Mouse (Mus musculus) spleen, adult 2 months (tissue): ENCODE measurements around the gene Fmr1nb. TPM values are rescaled to one million over a fixed set of nuclear protein-coding genes. Genes with fewer than 3 reads are reported as not detected.
"Not testable (repeated sequence)": the region's sequence is repeated elsewhere in the genome, so short reads cannot be mapped to it uniquely, and the experiment has no call there.

ENCODE experiments used
- DNase-seq, 2 experiments: peaks; one replicate each; pipeline versions ENCODE4 v3.0.0 to v3.0.0-alpha.2; 2012 to 2021; ENCODE audit warnings: low spot score in 2 of 2, low read depth in 1 of 2
- H3K27ac ChIP-seq: fragments of 200-500 bp; 2 replicates; pipeline ENCODE4 v1.5.1; 2012; ENCODE audit warnings: low read length, inconsistent platforms; ENCODE audit not compliant: insufficient read depth
- H3K27me3 ChIP-seq: fragments of 200-500 bp; 2 replicates; pipeline ENCODE4 v1.6.1; 2012; ENCODE audit warnings: mild to moderate bottlenecking, moderate library complexity, low read length, inconsistent platforms; ENCODE audit not compliant: control insufficient read depth, insufficient read depth
- H3K36me3 ChIP-seq: fragments of 200-500 bp; 2 replicates; pipeline ENCODE4 v1.6.1; 2012; ENCODE audit warnings: mild to moderate bottlenecking, low read length, inconsistent platforms; ENCODE audit not compliant: control insufficient read depth, insufficient read depth
- H3K4me1 ChIP-seq: fragments of 200-500 bp; 2 replicates; pipeline ENCODE4 v1.6.1; 2011; ENCODE audit warnings: inconsistent platforms; ENCODE audit not compliant: control insufficient read depth, insufficient read depth, insufficient read length
- H3K4me3 ChIP-seq: fragments of 200-500 bp; 2 replicates; pipeline ENCODE4 v1.5.1; 2011; ENCODE audit warnings: mild to moderate bottlenecking, inconsistent platforms; ENCODE audit not compliant: insufficient read depth, insufficient read length; ENCODE audit errors: extremely low read depth
- CTCF ChIP-seq: fragments of 200-500 bp; IDR thresholded peaks from 2 replicates; pipeline ENCODE4 v1.5.1; 2011; ENCODE audit warnings: mild to moderate bottlenecking, inconsistent platforms; ENCODE audit not compliant: insufficient read depth, insufficient read length, insufficient replicate concordance; ENCODE audit errors: extremely low read depth
- POLR2A ChIP-seq: fragments of 200-500 bp; IDR thresholded peaks from 2 replicates; pipeline ENCODE4 v1.6.1; 2011; ENCODE audit warnings: low read depth, low read length, inconsistent platforms
- WGBS: fragments of 180-500 bp; shearing (Covaris S2); methylation state at CpG from one replicate; pipeline ENCODE4 v1.1.7; 2018; 5-methylcytosine and 5-hydroxymethylcytosine counted together
- polyA plus RNA-seq: library from polyadenylated mRNA; depleted of rRNA; stranded (reverse); fragments of >200 nt; gene quantifications from 2 replicates; pipeline ENCODE4 v1.2.3, GENCODE M21; 2012; rRNA removed

Fmr1nb gene
- 0.11 TPM in 1 of 2 replicates, not detected in the other for polyA plus RNA-seq

DNA sequence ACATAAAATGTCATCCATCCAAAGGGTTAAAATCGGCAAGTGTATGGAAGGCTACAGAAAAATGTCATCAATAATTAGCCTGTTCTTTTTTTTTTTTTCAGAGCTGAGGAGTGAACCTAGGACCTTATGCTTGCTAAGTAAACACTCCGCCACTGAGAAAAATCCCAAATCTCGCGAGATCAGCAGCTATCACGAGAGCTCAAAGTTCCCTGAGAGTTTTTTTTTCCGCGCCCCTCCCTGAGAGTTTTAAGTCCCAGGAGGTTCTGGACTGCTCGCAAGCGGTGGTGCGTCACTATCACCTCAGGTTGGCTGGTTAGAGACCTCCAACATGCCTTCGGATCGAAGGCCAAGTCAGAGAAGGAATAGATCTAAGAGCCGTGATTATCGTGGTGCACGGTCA is at the start of gene Fmr1nb:
Fmr1nb (plus strand) TSS at position 234 of the 400 bp plus-strand sequence.
- H3K36me3 ChIP-seq: no peaks in the 10 kb centered on the region
- no peak within 1 kb of the TSS for H3K4me3 ChIP-seq
- H3K27ac ChIP-seq: no peak within 1 kb of the TSS
- no peaks in the 10 kb centered on the region for H3K4me1 ChIP-seq
- TF ChIP-seq CTCF (no peak), POLR2A (no peak)
- no peaks in the 10 kb centered on the region for H3K27me3 ChIP-seq
- WGBS: 81% methylated on average over 15 of the region's 15 CpGs
- no peak for DNase-seq

- WGBS: 75% methylated on average over 1 of the region's 1 CpGs
- Histone ChIP-seq H3K4me1 (no peaks in the 10 kb centered on the region), H3K4me3 (no peak overlapping the region), H3K27me3 (no peaks in the 10 kb centered on the region), H3K27ac (no peak overlapping the region), H3K36me3 (no peaks in the 10 kb centered on the region)
- no peak for DNase-seq
- TF ChIP-seq CTCF (no peak), POLR2A (no peak)
Observed at GRCm38 (mm10) chrX:68736902-68737301, 24.7 kb upstream of the Fmr1nb start.

DNA sequence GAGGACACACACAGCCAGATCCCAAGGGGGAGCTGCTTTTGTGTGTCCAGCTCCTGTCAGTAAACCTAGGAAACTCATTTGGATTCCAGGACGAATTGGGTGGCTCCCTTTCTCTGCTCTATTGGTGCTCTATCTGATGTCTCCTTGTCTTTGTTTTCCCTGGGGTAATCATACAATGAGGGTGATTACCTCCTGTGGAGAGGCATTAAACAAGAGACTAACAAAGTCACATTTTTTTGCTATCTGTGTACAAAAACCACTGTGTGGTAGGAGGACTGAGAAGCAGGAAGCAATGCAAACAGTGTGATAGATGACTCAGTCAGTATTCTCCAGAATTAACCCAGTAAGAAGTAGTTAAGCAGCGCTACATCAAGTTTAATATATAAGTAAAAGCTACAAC is 21.6 kb upstream of the Fmr1nb start:
- Histone ChIP-seq H3K36me3 (no peaks in the 10 kb centered on the region), H3K27ac (no peak overlapping the region), H3K27me3 (no peaks in the 10 kb centered on the region), H3K4me3 (no peak overlapping the region), H3K4me1 (no peaks in the 10 kb centered on the region)
- 68% methylated on average over 2 of the region's 2 CpGs for WGBS
- no peak for DNase-seq
- TF ChIP-seq CTCF (no peak), POLR2A (no peak)

DNA sequence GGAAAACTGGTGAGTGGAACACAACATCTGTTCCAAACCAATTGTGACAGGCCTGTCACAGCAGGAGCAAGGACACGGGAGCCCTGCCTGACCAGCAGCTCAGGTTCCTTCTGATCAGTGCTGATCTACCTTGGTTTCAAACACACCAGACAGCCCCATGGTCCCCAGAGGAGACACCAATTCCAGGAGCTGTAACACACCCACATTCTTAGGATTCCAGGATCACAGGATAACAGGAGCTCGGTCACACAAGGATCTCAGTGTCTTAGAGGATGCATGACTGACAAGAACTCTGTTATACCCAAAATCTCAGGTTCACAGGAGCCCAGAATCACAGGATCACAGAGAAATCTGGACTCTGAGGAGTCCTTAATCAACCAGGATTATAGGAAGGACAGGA is 58.8 kb downstream of the Fmr1nb start:
- not testable (repeated sequence) for H3K4me1 ChIP-seq, DNase-seq, H3K4me3 ChIP-seq, H3K27me3 ChIP-seq, H3K36me3 ChIP-seq, H3K27ac ChIP-seq
- WGBS: 74% methylated on average over 2 of the region's 2 CpGs

GRCm38 (mm10) chrX:68821059-68821458 is 59.4 kb downstream of the Fmr1nb start, which contains the start of gene Gm14698:
TSS of gene Gm14698 (plus strand) at chrX:68821093.
- not testable (repeated sequence) for H3K27me3 ChIP-seq, DNase-seq, H3K4me3 ChIP-seq, H3K4me1 ChIP-seq, H3K36me3 ChIP-seq, H3K27ac ChIP-seq
- 29% methylated on average over 23 of the region's 36 CpGs for WGBS

DNA sequence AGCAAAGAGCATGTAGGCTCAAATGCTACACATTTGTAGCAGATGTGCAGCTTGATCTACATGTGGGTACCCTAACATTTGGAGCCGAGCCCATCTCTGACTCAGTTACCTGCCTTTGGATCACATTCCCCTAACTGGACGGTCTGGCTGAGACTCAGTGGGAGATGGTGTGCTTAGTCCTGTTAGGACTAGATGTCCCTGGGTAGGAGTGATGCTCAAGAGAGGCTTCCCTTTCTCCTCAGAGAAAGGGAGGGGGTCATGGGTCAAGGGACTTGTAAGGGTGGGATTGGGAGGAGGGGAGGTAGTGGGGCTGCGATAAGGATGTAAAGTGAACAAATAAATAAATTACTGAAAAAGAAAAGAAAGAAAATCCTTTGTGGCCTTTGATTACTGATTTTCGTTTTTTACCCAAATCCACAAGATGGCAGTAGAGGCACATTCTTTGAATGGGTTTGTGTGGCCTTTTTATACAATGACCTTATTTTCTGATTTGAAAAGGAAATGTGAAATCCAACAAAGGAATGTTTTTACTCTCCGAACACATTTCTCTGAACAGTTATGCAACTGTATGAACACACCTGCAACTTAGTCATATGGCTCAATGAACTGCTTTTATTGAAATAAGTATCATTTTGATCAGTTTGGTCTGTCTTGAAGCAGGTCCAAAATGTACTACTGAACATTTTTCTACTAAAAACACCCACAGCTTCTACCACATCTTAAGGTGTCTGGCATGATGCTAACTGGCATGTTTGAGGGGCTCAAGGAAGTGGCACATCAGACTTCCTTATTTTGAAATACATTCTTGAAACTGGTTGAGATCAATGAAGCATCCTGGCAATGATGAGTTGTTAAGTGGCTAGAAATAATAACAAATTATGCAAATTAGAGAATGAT is 78.2 kb downstream of the Fmr1nb start:
- Histone ChIP-seq H3K4me1 (no peaks in the 10 kb centered on the region), H3K27ac (no peak overlapping the region), H3K36me3 (no peaks in the 10 kb centered on the region), H3K4me3 (no peak overlapping the region), H3K27me3 (no peaks in the 10 kb centered on the region)
- no peak for TF ChIP-seq CTCF
- no peak for TF ChIP-seq POLR2A
- no peak for DNase-seq
- WGBS: 33% methylated on average over 5 of the region's 5 CpGs

Other genes starting within 250 kb of the Fmr1nb start
- gene Fmr1, start 83.3 kb upstream of the Fmr1nb start, polyA plus RNA-seq: 5.1 and 9.6 TPM in 2 replicates
- gene Gm14698, start 59.3 kb downstream of the Fmr1nb start, polyA plus RNA-seq: 0.13 and 0.23 TPM in 2 replicates
- gene Gm6812, start 131.2 kb downstream of the Fmr1nb start, polyA plus RNA-seq: not detected in 2 replicates